Mouse (Mus musculus) CH12.LX (cell line): ENCODE measurements around the gene Tef. TPM values are rescaled to one million over a fixed set of nuclear protein-coding genes. Genes with fewer than 3 reads are reported as not detected.

Experiments used
- polyA plus RNA-seq: library from polyadenylated mRNA; unstranded; fragments of >175 nt; gene quantifications from 2 replicates; pipeline ENCODE4 v1.2.1, GENCODE M21; 2012; ENCODE audit warnings: low read depth; ENCODE audit not compliant: insufficient read length
- total RNA-seq, 2 experiments: library from RNA; depleted of rRNA; stranded (reverse); fragments of 300-350 nt in 1 of 2; fragments of >200 nt in 1 of 2; gene quantifications; 2 replicates each; pipeline ENCODE4 v1.2.3; 2012 to 2014

Gene Tef
- total and polyA plus RNA-seq, 3 experiments, result 14.7 to 17.2 (median 14.9) TPM

Other genes with a start within 250 kb of the Tef start
- gene Ep300, start 217.1 kb upstream of the Tef start, total RNA-seq (2012; rRNA removed), result 16.4 and 17.4 TPM in 2 replicates
- gene Ep300, start 217.1 kb upstream of the Tef start, total RNA-seq (2014; rRNA removed), result 4.7 and 5.9 TPM in 2 replicates
- 23.1 and 33.2 TPM in 2 replicates for gene Ep300, start 217.1 kb upstream of the Tef start, polyA plus RNA-seq
- gene L3mbtl2, start 138.5 kb upstream of the Tef start, total RNA-seq (2012; rRNA removed), result 29.7 and 40.8 TPM in 2 replicates
- 26.4 and 29.2 TPM in 2 replicates for gene L3mbtl2, start 138.5 kb upstream of the Tef start, total RNA-seq (2014; rRNA removed)
- gene L3mbtl2, start 138.5 kb upstream of the Tef start, polyA plus RNA-seq, result 37.3 and 40.0 TPM in 2 replicates
- 0.17 and 0.21 TPM in 2 replicates for gene Chadl, start 105.1 kb upstream of the Tef start, total RNA-seq (2012; rRNA removed)
- not detected in 2 replicates for gene Chadl, start 105.1 kb upstream of the Tef start, total RNA-seq (2014; rRNA removed)
- gene Chadl, start 105.1 kb upstream of the Tef start, polyA plus RNA-seq, result 0.40 and 0.51 TPM in 2 replicates
- gene Zc3h7b, start 57.4 kb upstream of the Tef start, total RNA-seq (2012; rRNA removed), result 19.7 and 20.4 TPM in 2 replicates
- 7.9 and 8.4 TPM in 2 replicates for gene Zc3h7b, start 57.4 kb upstream of the Tef start, total RNA-seq (2014; rRNA removed)
- 37.2 and 43.1 TPM in 2 replicates for gene Zc3h7b, start 57.4 kb upstream of the Tef start, polyA plus RNA-seq
- 180 and 227 TPM in 2 replicates for gene Rangap1, start 56.9 kb upstream of the Tef start, total RNA-seq (2012; rRNA removed)
- gene Rangap1, start 56.9 kb upstream of the Tef start, total RNA-seq (2014; rRNA removed), result 128 and 130 TPM in 2 replicates
- gene Rangap1, start 56.9 kb upstream of the Tef start, polyA plus RNA-seq, result 207 and 213 TPM in 2 replicates
- gene Tob2, start 56.4 kb downstream of the Tef start, total RNA-seq (2012; rRNA removed), result 21.8 and 25.3 TPM in 2 replicates
- 5.0 and 5.6 TPM in 2 replicates for gene Tob2, start 56.4 kb downstream of the Tef start, total RNA-seq (2014; rRNA removed)
- gene Tob2, start 56.4 kb downstream of the Tef start, polyA plus RNA-seq, result 18.9 and 22.0 TPM in 2 replicates
- 86.3 and 126 TPM in 2 replicates for gene Phf5a, start 69.5 kb downstream of the Tef start, total RNA-seq (2012; rRNA removed)
- 116 and 137 TPM in 2 replicates for gene Phf5a, start 69.5 kb downstream of the Tef start, total RNA-seq (2014; rRNA removed)
- gene Phf5a, start 69.5 kb downstream of the Tef start, polyA plus RNA-seq, result 177 and 228 TPM in 2 replicates
- gene Aco2, start 69.9 kb downstream of the Tef start, total RNA-seq (2012; rRNA removed), result 177 and 190 TPM in 2 replicates
- 150 and 161 TPM in 2 replicates for gene Aco2, start 69.9 kb downstream of the Tef start, total RNA-seq (2014; rRNA removed)
- 205 and 222 TPM in 2 replicates for gene Aco2, start 69.9 kb downstream of the Tef start, polyA plus RNA-seq
- 59.3 and 64.9 TPM in 2 replicates for gene Polr3h, start 123.8 kb downstream of the Tef start, total RNA-seq (2012; rRNA removed)
- gene Polr3h, start 123.8 kb downstream of the Tef start, total RNA-seq (2014; rRNA removed), result 40.5 and 40.7 TPM in 2 replicates
- gene Polr3h, start 123.8 kb downstream of the Tef start, polyA plus RNA-seq, result 153 and 224 TPM in 2 replicates
- gene Csdc2, start 134.3 kb downstream of the Tef start, total RNA-seq (2012; rRNA removed), result 0.08 and 0.13 TPM in 2 replicates
- not detected in 2 replicates for gene Csdc2, start 134.3 kb downstream of the Tef start, total RNA-seq (2014; rRNA removed)
- gene Csdc2, start 134.3 kb downstream of the Tef start, polyA plus RNA-seq, result 0.43 and 0.45 TPM in 2 replicates
- 120 and 128 TPM in 2 replicates for gene Pmm1, start 158.5 kb downstream of the Tef start, total RNA-seq (2012; rRNA removed)
- gene Pmm1, start 158.5 kb downstream of the Tef start, total RNA-seq (2014; rRNA removed), result 48.3 and 51.8 TPM in 2 replicates
- gene Pmm1, start 158.5 kb downstream of the Tef start, polyA plus RNA-seq, result 140 and 153 TPM in 2 replicates
- not detected in 2 replicates for gene 1700029P11Rik, start 178.1 kb downstream of the Tef start, total RNA-seq (2012; rRNA removed)
- gene 1700029P11Rik, start 178.1 kb downstream of the Tef start, total RNA-seq (2014; rRNA removed), result not detected in 2 replicates
- not detected in 2 replicates for gene 1700029P11Rik, start 178.1 kb downstream of the Tef start, polyA plus RNA-seq
- gene Xrcc6, start 185.4 kb downstream of the Tef start, total RNA-seq (2012; rRNA removed), result 67.3 and 80.0 TPM in 2 replicates
- 79.5 and 83.5 TPM in 2 replicates for gene Xrcc6, start 185.4 kb downstream of the Tef start, total RNA-seq (2014; rRNA removed)
- gene Xrcc6, start 185.4 kb downstream of the Tef start, polyA plus RNA-seq, result 80.8 and 94.0 TPM in 2 replicates
- 10.9 and 11.3 TPM in 2 replicates for gene Desi1, start 231.4 kb downstream of the Tef start, total RNA-seq (2012; rRNA removed)
- 7.6 and 10.0 TPM in 2 replicates for gene Desi1, start 231.4 kb downstream of the Tef start, total RNA-seq (2014; rRNA removed)
- gene Desi1, start 231.4 kb downstream of the Tef start, polyA plus RNA-seq, result 39.2 and 47.3 TPM in 2 replicates
- 167 and 225 TPM in 2 replicates for gene Snu13, start 245.2 kb downstream of the Tef start, total RNA-seq (2012; rRNA removed)
- 558 and 575 TPM in 2 replicates for gene Snu13, start 245.2 kb downstream of the Tef start, total RNA-seq (2014; rRNA removed)
- gene Snu13, start 245.2 kb downstream of the Tef start, polyA plus RNA-seq, result 433 and 587 TPM in 2 replicates